Mouse (Mus musculus) hindbrain, embryonic 14.5 days (tissue): Measurements from ENCODE around the gene Zfp865. TPM values are rescaled to one million over a fixed set of nuclear protein-coding genes. Genes with fewer than 3 reads are reported as not detected.

Source experiments
- ATAC-seq: fragments of 200-750 bp; cut with Nextera tagmentation; 2 replicates; pipeline ENCODE4 v1.8.0; 2017; ENCODE audit warnings: moderate number of reproducible peaks, mild to moderate bottlenecking, moderate TSS enrichment, moderate library complexity; ENCODE audit not compliant: low FRiP score
- DNase-seq: peaks from one replicate; pipeline ENCODE4 v3.0.0-alpha.2; 2015; ENCODE audit warnings: low spot score
- H3K27ac ChIP-seq: fragments of 300-500 bp; sonication (generic); 2 replicates; pipeline ENCODE4 v1.5.1; 2014; ENCODE audit warnings: mild to moderate bottlenecking, moderate library complexity
- H3K27me3 ChIP-seq: fragments of 300-500 bp; sonication (generic); 2 replicates; pipeline ENCODE4 v1.6.1; 2014; ENCODE audit warnings: mild to moderate bottlenecking, low read length, mixed read lengths; ENCODE audit not compliant: control insufficient read depth, insufficient read depth
- H3K36me3 ChIP-seq: fragments of 300-500 bp; sonication (generic); replicated peaks from 2 replicates; pipeline ENCODE4 v1.6.1; 2014; ENCODE audit not compliant: control insufficient read depth, insufficient read depth
- H3K4me1 ChIP-seq: fragments of 300-500 bp; sonication (generic); replicated peaks from 2 replicates; pipeline ENCODE4 v1.6.1; 2014; ENCODE audit warnings: antibody characterized with exemption, low read length, mixed read lengths; ENCODE audit not compliant: control insufficient read depth, insufficient read depth
- H3K4me2 ChIP-seq: fragments of 300-500 bp; sonication (generic); replicated peaks from 2 replicates; pipeline ENCODE4 v1.6.1; 2014; ENCODE audit warnings: mild to moderate bottlenecking, moderate library complexity
- H3K4me3 ChIP-seq: fragments of 300-500 bp; sonication (generic); replicated peaks from 2 replicates; pipeline ENCODE4 v1.5.1; 2014; ENCODE audit warnings: mild to moderate bottlenecking, low read length
- H3K9ac ChIP-seq: fragments of 300-500 bp; sonication (generic); 2 replicates; pipeline ENCODE4 v1.6.1; 2014
- H3K9me3 ChIP-seq: fragments of 300-500 bp; sonication (generic); 2 replicates; pipeline ENCODE4 v1.6.1; 2016; ENCODE audit warnings: low read length; ENCODE audit not compliant: control insufficient read depth
- WGBS: fragments of 180-500 bp; shearing (Covaris S2); extraction: QIAGEN DNeasy Blood & Tissue Kit; methylation state at CpG from one replicate; pipeline ENCODE4 v1.1.7; 2014; 5-methylcytosine and 5-hydroxymethylcytosine counted together
- polyA plus RNA-seq: library from polyadenylated mRNA; unstranded; fragments of >200 nt; fragmentation: Nextera tagmentation; extraction: Ambion mirVana; gene quantifications from 2 replicates; pipeline ENCODE4 v1.2.1, GENCODE M21; 2014

Gene Zfp865
- polyA plus RNA-seq, 1 experiment from 2014 or later, result 7.2 TPM

GRCm38 (mm10) chr7:5081241-5081640 lies 61.1 kb downstream of the Zfp865 start:
- no peaks in the 10 kb centered on the region for H3K9me3 ChIP-seq
- 73% methylated on average over 6 of the region's 6 CpGs for WGBS
- DNase-seq (no peak), ATAC-seq (no peak)
- peaks cover 54% of the 10 kb centered on the region for H3K36me3 ChIP-seq
- peak overlapping the region; percentile 89; the same call in 1 of the 2 replicates for H3K27ac ChIP-seq
- H3K9ac ChIP-seq, result peak overlapping the region; percentile 99
- peaks cover 15% of the 10 kb centered on the region for H3K4me1 ChIP-seq
- H3K4me2 ChIP-seq, result peak overlapping the region; percentile 96
- H3K4me3 ChIP-seq, result peak overlapping the region; percentile 99
- H3K27me3 ChIP-seq, result no peaks in the 10 kb centered on the region

GRCm38 (mm10) chr7:5081939-5082338 lies 61.8 kb downstream of the Zfp865 start:
- Histone ChIP-seq H3K4me2 (peak overlapping the region; percentile 96), H3K27ac (no peak overlapping the region), H3K27me3 (no peaks in the 10 kb centered on the region), H3K4me3 (no peak overlapping the region), H3K9ac (no peak overlapping the region), H3K9me3 (no peaks in the 10 kb centered on the region), H3K4me1 (peaks cover 15% of the 10 kb centered on the region), H3K36me3 (peaks cover 48% of the 10 kb centered on the region)
- ATAC-seq, result no peak
- 98% methylated on average over 2 of the region's 2 CpGs for WGBS
- DNase-seq, result no peak

- no peak overlapping the region for H3K27ac ChIP-seq
- no peak overlapping the region for H3K9ac ChIP-seq
- DNase-seq (no peak), ATAC-seq (no peak)
- no peak overlapping the region for H3K4me3 ChIP-seq
- 94% methylated on average over 18 of the region's 18 CpGs for WGBS
- no peaks in the 10 kb centered on the region for H3K9me3 ChIP-seq
- no peaks in the 10 kb centered on the region for H3K27me3 ChIP-seq
- H3K4me2 ChIP-seq, result no peak overlapping the region
- peaks cover 15% of the 10 kb centered on the region for H3K4me1 ChIP-seq
- H3K36me3 ChIP-seq, result peaks cover 32% of the 10 kb centered on the region
These were observed 63.3 kb downstream of the Zfp865 start for GRCm38 (mm10) chr7:5083325-5084105.

- Histone ChIP-seq H3K27ac (no peak overlapping the region), H3K4me2 (no peak overlapping the region), H3K4me3 (no peak overlapping the region), H3K4me1 (peaks cover 15% of the 10 kb centered on the region), H3K36me3 (peaks cover 27% of the 10 kb centered on the region), H3K9me3 (no peaks in the 10 kb centered on the region), H3K9ac (no peak overlapping the region), H3K27me3 (no peaks in the 10 kb centered on the region)
- ATAC-seq (no peak), DNase-seq (no peak)
- WGBS, result 100% methylated on average over 1 of the region's 1 CpGs
These were observed 65.3 kb downstream of the Zfp865 start for GRCm38 (mm10) chr7:5085512-5085911.

Other genes starting within 250 kb of the Zfp865 start
- not detected in 2 replicates for gene Fam71e2, start 249.1 kb upstream of the Zfp865 start, polyA plus RNA-seq
- gene Il11, start 237.5 kb upstream of the Zfp865 start, polyA plus RNA-seq, result 0.35 and 0.41 TPM in 2 replicates
- gene Tmem190, start 237.4 kb upstream of the Zfp865 start, polyA plus RNA-seq, result not detected in 2 replicates
- 3.2 and 4.1 TPM in 2 replicates for gene Tmem238, start 230.7 kb upstream of the Zfp865 start, polyA plus RNA-seq
- 175 and 192 TPM in 2 replicates for gene Rpl28, start 227.5 kb upstream of the Zfp865 start, polyA plus RNA-seq
- gene Ube2s, start 207.8 kb upstream of the Zfp865 start, polyA plus RNA-seq, result 285 and 293 TPM in 2 replicates
- gene Shisa7, start 175.7 kb upstream of the Zfp865 start, polyA plus RNA-seq, result 13.1 and 15.6 TPM in 2 replicates
- 2.8 and 3.7 TPM in 2 replicates for gene Isoc2b, start 150.1 kb upstream of the Zfp865 start, polyA plus RNA-seq
- 0.47 and 0.82 TPM in 2 replicates for gene Isoc2a, start 143.2 kb upstream of the Zfp865 start, polyA plus RNA-seq
- 0.25 and 0.43 TPM in 2 replicates for gene Gm36210, start 113.9 kb upstream of the Zfp865 start, polyA plus RNA-seq
- 3.6 and 4.2 TPM in 2 replicates for gene Zfp628, start 105.2 kb upstream of the Zfp865 start, polyA plus RNA-seq
- 23.3 and 23.6 TPM in 2 replicates for gene Nat14, start 98.3 kb upstream of the Zfp865 start, polyA plus RNA-seq
- gene Ssc5d, start 94.6 kb upstream of the Zfp865 start, polyA plus RNA-seq, result 0.74 and 0.82 TPM in 2 replicates
- 0.21 TPM in 1 of 2 replicates, not detected in the other for gene Sbk2, start 56.0 kb upstream of the Zfp865 start, polyA plus RNA-seq
- gene Sbk3, start 49.2 kb upstream of the Zfp865 start, polyA plus RNA-seq, result 0.39 and 0.67 TPM in 2 replicates
- gene Zfp579, start 24.2 kb upstream of the Zfp865 start, polyA plus RNA-seq, result 51.5 and 55.4 TPM in 2 replicates
- gene Zfp524, start 6.0 kb upstream of the Zfp865 start, polyA plus RNA-seq, result 8.9 and 9.2 TPM in 2 replicates
- 30.0 and 32.6 TPM in 2 replicates for gene Fiz1, start 5.7 kb upstream of the Zfp865 start, polyA plus RNA-seq
- not detected in 2 replicates for gene Gm44973, start 4.9 kb upstream of the Zfp865 start, polyA plus RNA-seq
- gene Ccdc106, start 177 bp downstream of the Zfp865 start, polyA plus RNA-seq, result 53.3 and 60.1 TPM in 2 replicates
- gene 4632433K11Rik, start 13.7 kb downstream of the Zfp865 start, polyA plus RNA-seq, result not detected in 2 replicates
- 7.0 and 8.9 TPM in 2 replicates for gene Zfp784, start 18.1 kb downstream of the Zfp865 start, polyA plus RNA-seq
- gene Zfp580, start 31.2 kb downstream of the Zfp865 start, polyA plus RNA-seq, result 105 and 110 TPM in 2 replicates
- 96.6 and 103 TPM in 2 replicates for gene U2af2, start 41.8 kb downstream of the Zfp865 start, polyA plus RNA-seq
- 116 and 124 TPM in 2 replicates for gene Epn1, start 59.9 kb downstream of the Zfp865 start, polyA plus RNA-seq
- gene Rfpl4, start 96.6 kb downstream of the Zfp865 start, polyA plus RNA-seq, result not detected in 2 replicates
- gene Rasl2-9, start 105.6 kb downstream of the Zfp865 start, polyA plus RNA-seq, result 0.63 and 0.64 TPM in 2 replicates
- gene Vmn1r55, start 129.3 kb downstream of the Zfp865 start, polyA plus RNA-seq, result 0.08 TPM in 1 of 2 replicates, not detected in the other
- not detected in 2 replicates for gene Vmn1r56, start 176.4 kb downstream of the Zfp865 start, polyA plus RNA-seq
- not detected in 2 replicates for gene Vmn1r57, start 198.1 kb downstream of the Zfp865 start, polyA plus RNA-seq